Mouse (Mus musculus) midbrain, embryonic 16.5 days (tissue): Measurements from ENCODE around the gene Ptpro. TPM values are rescaled to one million over a fixed set of nuclear protein-coding genes. Genes with fewer than 3 reads are reported as not detected.
A peak's percentile ranks its signal among the peaks of the same experiment; 100 is the strongest.

Source experiments
- ATAC-seq: fragments of 200-750 bp; cut with Nextera tagmentation; 2 replicates; pipeline ENCODE4 v1.8.0; 2017; ENCODE audit warnings: moderate TSS enrichment
- H3K27ac ChIP-seq: fragments of 300-500 bp; sonication (generic); 2 replicates; pipeline ENCODE4 v1.5.1; 2014; ENCODE audit warnings: mild to moderate bottlenecking, low read length, mixed read lengths
- H3K27me3 ChIP-seq: fragments of 300-500 bp; sonication (generic); 2 replicates; pipeline ENCODE4 v1.6.1; 2014; ENCODE audit warnings: low read depth, low read length, mixed read lengths; ENCODE audit not compliant: control insufficient read depth, insufficient read depth
- H3K36me3 ChIP-seq: fragments of 300-500 bp; sonication (generic); 2 replicates; pipeline ENCODE4 v1.6.1; 2014; ENCODE audit warnings: mild to moderate bottlenecking, low read length, moderate library complexity, mixed read lengths; ENCODE audit not compliant: control insufficient read depth, insufficient read depth
- H3K4me1 ChIP-seq: fragments of 300-500 bp; sonication (generic); 2 replicates; pipeline ENCODE4 v1.6.1; 2014; ENCODE audit warnings: mild to moderate bottlenecking, low read length, mixed read lengths; ENCODE audit not compliant: control insufficient read depth, insufficient read depth
- H3K4me2 ChIP-seq: fragments of 300-500 bp; sonication (generic); 2 replicates; pipeline ENCODE4 v1.6.1; 2014; ENCODE audit warnings: mild to moderate bottlenecking, low read length, mixed read lengths
- H3K4me3 ChIP-seq: fragments of 300-500 bp; sonication (generic); 2 replicates; pipeline ENCODE4 v1.5.1; 2014; ENCODE audit warnings: low read depth, mild to moderate bottlenecking, low read length, moderate library complexity, mixed read lengths
- H3K9ac ChIP-seq: fragments of 300-500 bp; sonication (generic); 2 replicates; pipeline ENCODE4 v1.6.1; 2014; ENCODE audit warnings: low read depth, low read length, mixed read lengths
- H3K9me3 ChIP-seq: fragments of 300-500 bp; sonication (generic); replicated peaks from 2 replicates; pipeline ENCODE4 v1.6.1; 2014; ENCODE audit warnings: mild to moderate bottlenecking, low read length, mixed read lengths; ENCODE audit not compliant: control insufficient read depth, poor library complexity, severe bottlenecking
- WGBS: fragments of 180-500 bp; shearing (Covaris S2); extraction: QIAGEN DNeasy Blood & Tissue Kit; methylation state at CpG from one replicate; pipeline ENCODE4 v1.1.7; 2014; 5-methylcytosine and 5-hydroxymethylcytosine counted together
- polyA plus RNA-seq: library from polyadenylated mRNA; unstranded; fragments of >200 nt; fragmentation: Nextera tagmentation; extraction: Ambion mirVana; gene quantifications from 2 replicates; pipeline ENCODE4 v1.2.1, GENCODE M21; 2015

Gene Ptpro
- polyA plus RNA-seq, 1 experiment from 2014 or later: 73.7 TPM

- Histone ChIP-seq H3K4me1 (peaks cover 13% of the 10 kb centered on the region), H3K27ac (peak overlapping the region; percentile 61; the same call in 1 of the 2 replicates), H3K36me3 (no peaks in the 10 kb centered on the region), H3K9me3 (no peaks in the 10 kb centered on the region), H3K4me2 (no peak overlapping the region), H3K4me3 (no peak overlapping the region), H3K27me3 (no peaks in the 10 kb centered on the region), H3K9ac (no peak overlapping the region)
- no peak for ATAC-seq
- 74% methylated on average over 2 of the region's 2 CpGs for WGBS
Measured at GRCm38 (mm10) chr6:137413045-137413444, 160.9 kb downstream of the Ptpro start.

DNA sequence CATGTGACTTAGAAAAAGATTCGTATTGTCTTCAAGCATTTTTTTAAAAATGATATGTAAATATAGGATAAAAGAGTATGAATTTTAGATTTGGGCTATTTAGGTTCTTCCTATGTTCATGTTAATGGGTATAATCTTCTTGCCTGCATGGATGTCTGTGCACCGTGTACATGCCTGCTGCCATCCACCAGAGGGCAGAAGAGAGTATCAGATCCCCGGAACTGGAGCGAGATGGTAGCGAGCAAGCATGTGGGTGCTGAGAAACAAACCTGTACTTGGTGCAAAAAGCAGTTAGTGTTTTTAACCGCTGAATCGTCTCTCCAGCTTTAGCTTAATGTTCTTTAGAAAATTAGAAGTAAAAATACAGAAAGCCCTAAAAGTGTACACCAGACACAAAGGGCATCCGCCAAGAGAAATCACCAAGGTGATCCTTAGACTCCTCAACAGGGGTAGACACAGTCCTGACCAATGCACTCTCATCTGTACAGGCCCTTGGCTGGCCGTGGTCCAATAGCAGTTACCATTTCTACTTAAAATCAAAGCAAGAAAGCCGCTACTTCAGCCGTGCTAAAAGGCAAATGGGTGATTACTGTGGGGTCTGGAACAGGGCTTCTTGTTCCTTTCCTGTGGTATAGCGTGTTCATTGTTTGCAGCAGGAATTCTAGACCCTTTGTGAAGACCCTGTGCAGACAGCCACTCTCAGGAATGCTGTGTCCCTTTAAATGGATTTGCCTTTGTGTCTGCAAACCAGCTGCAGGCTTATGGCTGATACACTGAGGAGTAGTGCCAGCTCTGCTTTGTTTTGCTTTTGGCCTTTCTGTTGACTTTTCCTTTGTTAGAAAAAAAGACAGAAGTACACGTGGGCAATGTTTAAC, 162.6 kb downstream of the Ptpro start:
- H3K4me2 ChIP-seq: no peak overlapping the region
- no peak overlapping the region for H3K4me3 ChIP-seq
- no peaks in the 10 kb centered on the region for H3K27me3 ChIP-seq
- no peak overlapping the region for H3K9ac ChIP-seq
- 43% methylated on average over 13 of the region's 13 CpGs for WGBS
- H3K9me3 ChIP-seq: no peaks in the 10 kb centered on the region
- H3K27ac ChIP-seq: no peak overlapping the region
- no peaks in the 10 kb centered on the region for H3K36me3 ChIP-seq
- no peak for ATAC-seq
- H3K4me1 ChIP-seq: peaks cover 13% of the 10 kb centered on the region

- H3K9me3 ChIP-seq: no peaks in the 10 kb centered on the region
- no peak for ATAC-seq
- no peak overlapping the region for H3K9ac ChIP-seq
- no peak overlapping the region for H3K27ac ChIP-seq
- H3K36me3 ChIP-seq: no peaks in the 10 kb centered on the region
- no peaks in the 10 kb centered on the region for H3K4me1 ChIP-seq
- no peaks in the 10 kb centered on the region for H3K27me3 ChIP-seq
- no peak overlapping the region for H3K4me3 ChIP-seq
- H3K4me2 ChIP-seq: no peak overlapping the region
- 87% methylated on average over 4 of the region's 4 CpGs for WGBS
Measured at GRCm38 (mm10) chr6:137422777-137423176, 170.7 kb downstream of the Ptpro start.

- no peak overlapping the region for H3K4me3 ChIP-seq
- H3K27ac ChIP-seq: no peak overlapping the region
- H3K36me3 ChIP-seq: 0 out of 2 replicates have a peak, but pooled peaks cover 2% of the 10 kb centered on the region
- H3K4me1 ChIP-seq: no peaks in the 10 kb centered on the region
- H3K27me3 ChIP-seq: no peaks in the 10 kb centered on the region
- no peak overlapping the region for H3K9ac ChIP-seq
- WGBS: 75% methylated on average over 10 of the region's 10 CpGs
- ATAC-seq: no peak
- no peaks in the 10 kb centered on the region for H3K9me3 ChIP-seq
- no peak overlapping the region for H3K4me2 ChIP-seq
Measured at GRCm38 (mm10) chr6:137423830-137424229, 171.7 kb downstream of the Ptpro start.

DNA sequence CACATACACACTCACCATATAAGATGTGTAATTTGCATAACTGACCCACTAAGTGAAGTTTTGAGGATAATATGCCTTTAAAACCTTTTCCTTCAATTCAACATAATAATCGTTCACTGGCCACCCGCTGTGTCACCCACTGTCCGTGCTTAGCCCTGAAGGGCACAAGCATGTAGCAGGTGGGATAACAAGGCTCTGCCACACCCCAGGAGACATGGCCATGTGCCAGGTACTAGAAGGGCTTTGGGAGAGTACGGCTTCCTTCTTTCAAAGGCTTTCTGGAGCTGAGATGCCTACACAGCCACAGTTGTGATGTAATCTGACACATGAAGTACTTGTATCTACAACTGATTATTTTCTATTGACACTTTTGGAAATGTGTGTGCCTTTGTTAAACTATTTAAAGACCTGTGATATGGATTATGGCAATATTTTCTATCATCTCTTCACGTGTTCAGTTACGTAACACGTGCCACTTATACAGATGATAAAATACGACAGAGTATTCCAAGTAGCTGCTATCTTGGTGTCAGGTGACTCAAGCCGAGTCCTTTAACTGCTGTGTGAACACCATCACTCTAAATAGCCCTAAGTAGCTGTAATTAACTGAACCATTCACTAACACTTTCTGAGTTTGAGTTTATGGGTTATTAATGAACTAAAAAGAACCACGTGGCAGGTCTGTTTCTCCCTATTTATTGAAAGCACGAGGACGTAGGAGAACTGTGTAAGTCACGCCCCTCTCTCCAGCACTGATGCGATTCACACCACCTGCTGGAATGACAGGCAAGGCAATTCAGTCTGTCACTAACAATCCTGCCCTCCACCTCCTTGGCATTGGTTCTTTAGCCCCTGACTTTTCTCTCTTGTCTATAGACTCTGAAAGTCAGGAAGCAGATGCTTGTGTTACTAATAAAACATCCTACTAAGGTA, 173.6 kb downstream of the Ptpro start:
- 0 out of 2 replicates have a peak, but pooled peaks cover 2% of the 10 kb centered on the region for H3K36me3 ChIP-seq
- H3K9ac ChIP-seq: no peak overlapping the region
- ATAC-seq: no peak
- no peaks in the 10 kb centered on the region for H3K27me3 ChIP-seq
- H3K4me2 ChIP-seq: no peak overlapping the region
- H3K4me3 ChIP-seq: no peak overlapping the region
- no peak overlapping the region for H3K27ac ChIP-seq
- WGBS: 63% methylated on average over 14 of the region's 14 CpGs
- H3K4me1 ChIP-seq: no peaks in the 10 kb centered on the region
- no peaks in the 10 kb centered on the region for H3K9me3 ChIP-seq

GRCm38 (mm10) chr6:137433521-137434137, 181.5 kb downstream of the Ptpro start:
- no peak overlapping the region for H3K4me2 ChIP-seq
- peaks cover 8% of the 10 kb centered on the region for H3K4me1 ChIP-seq
- no peak overlapping the region for H3K4me3 ChIP-seq
- H3K27ac ChIP-seq: peak overlapping the region; percentile 13; the same call in 1 of the 2 replicates
- no peaks in the 10 kb centered on the region for H3K9me3 ChIP-seq
- WGBS: 39% methylated on average over 14 of the region's 14 CpGs
- H3K27me3 ChIP-seq: no peaks in the 10 kb centered on the region
- ATAC-seq: peak; percentile 75
- no peak overlapping the region for H3K9ac ChIP-seq
- 0 out of 2 replicates have a peak, but pooled peaks cover 3% of the 10 kb centered on the region for H3K36me3 ChIP-seq

- 70% methylated on average over 4 of the region's 4 CpGs for WGBS
- no peak overlapping the region for H3K4me2 ChIP-seq
- H3K9ac ChIP-seq: no peak overlapping the region
- H3K4me3 ChIP-seq: no peak overlapping the region
- H3K27ac ChIP-seq: no peak overlapping the region
- peaks cover under 1% of the 10 kb centered on the region for H3K36me3 ChIP-seq
- ATAC-seq: no peak
- peaks cover 8% of the 10 kb centered on the region for H3K4me1 ChIP-seq
- no peaks in the 10 kb centered on the region for H3K27me3 ChIP-seq
- no peaks in the 10 kb centered on the region for H3K9me3 ChIP-seq
Measured at GRCm38 (mm10) chr6:137437486-137437885, 185.4 kb downstream of the Ptpro start.

DNA sequence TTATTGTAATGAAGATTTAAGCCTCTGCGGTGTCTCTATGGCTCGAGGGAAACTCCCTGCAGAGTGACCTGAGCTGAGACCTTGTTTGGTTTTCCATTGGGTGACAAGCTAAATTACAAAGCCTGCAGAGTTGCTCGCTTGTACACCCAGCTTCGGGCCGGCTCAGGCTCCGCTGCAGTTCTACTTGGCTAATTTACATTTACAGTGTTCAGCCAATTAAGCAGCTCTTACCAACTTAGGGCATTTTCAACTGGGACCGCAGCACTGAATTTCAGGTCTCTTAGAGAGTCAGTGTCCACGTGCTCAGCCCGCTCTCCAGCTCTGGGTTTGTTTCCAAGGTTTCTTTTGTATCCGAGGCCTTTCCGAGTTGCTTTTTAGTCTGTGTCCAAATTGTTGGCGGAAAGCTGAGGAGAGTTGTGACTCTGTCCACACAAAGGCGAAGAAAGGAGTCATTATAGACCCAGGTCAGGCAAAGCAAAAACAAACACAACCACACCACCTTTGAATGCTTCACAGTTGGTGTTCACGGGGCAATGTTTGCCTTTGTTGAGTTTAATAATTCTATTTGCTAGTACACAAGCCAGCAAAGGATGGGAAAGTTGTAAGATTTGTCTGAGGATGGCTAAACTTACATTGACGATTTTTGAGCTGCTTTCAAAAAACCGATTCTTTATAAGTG, 185.9 kb downstream of the Ptpro start:
- 0 out of 2 replicates have a peak overlapping the region, but pooled peaks have one; percentile 17 for H3K27ac ChIP-seq
- H3K4me3 ChIP-seq: no peak overlapping the region
- peaks cover 8% of the 10 kb centered on the region for H3K4me1 ChIP-seq
- H3K36me3 ChIP-seq: peaks cover 6% of the 10 kb centered on the region
- H3K9me3 ChIP-seq: no peaks in the 10 kb centered on the region
- ATAC-seq: peak; percentile 77
- H3K27me3 ChIP-seq: no peaks in the 10 kb centered on the region
- H3K4me2 ChIP-seq: no peak overlapping the region
- H3K9ac ChIP-seq: no peak overlapping the region
- 13% methylated on average over 16 of the region's 16 CpGs for WGBS
